Mouse (Mus musculus) NIH3T3 (cell line): Measurements from ENCODE around the gene Olfr1341.

Experiments used
- DNase-seq: peaks from one replicate; pipeline ENCODE4 v3.0.0-alpha.2; 2012; ENCODE audit warnings: low read depth

Gene Olfr1341

DNA sequence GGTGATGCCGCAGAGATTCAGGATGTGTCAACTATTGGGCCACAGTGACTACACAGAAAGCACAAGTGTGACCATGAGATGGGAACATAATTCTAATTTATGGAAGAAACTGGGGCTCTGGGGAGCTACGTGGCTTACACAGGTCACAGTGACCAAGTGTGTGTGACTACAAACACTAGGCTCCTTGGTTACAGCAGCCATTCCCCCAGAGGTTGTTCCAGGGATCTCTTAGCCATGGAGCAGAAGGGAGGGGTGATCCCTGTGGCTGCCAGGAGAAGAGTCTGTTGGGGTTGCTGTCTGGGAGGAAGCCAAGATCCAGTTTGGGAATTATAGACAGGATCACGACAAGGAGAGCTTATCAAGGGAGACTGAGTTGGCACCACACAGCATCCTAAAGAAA, at the start of gene Olfr1341:
TSS of gene Olfr1341 (plus strand) at position 301 of the 400 bp plus-strand sequence.
- no peak for DNase-seq

DNA sequence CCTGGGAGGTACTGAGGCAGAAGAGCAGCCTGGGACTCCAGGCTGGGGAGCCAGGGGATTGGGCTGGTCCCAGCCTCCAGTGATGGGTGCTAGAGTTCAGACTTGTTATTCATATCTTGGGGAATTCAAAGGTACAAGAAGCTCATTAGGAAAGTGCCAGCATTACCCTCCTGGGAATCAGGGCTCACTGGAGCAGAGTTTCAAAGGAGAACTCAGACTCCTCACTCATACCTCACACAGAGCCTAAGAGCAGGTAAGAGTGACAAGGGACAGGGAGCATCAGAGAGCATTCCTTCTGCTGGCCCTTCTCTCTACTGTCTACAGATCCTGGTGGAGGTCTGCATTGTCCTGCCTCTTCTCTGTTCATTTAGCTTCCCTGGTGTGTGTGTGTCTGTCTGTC, 44.7 kb upstream of the Olfr1341 start, which contains the start of gene Olfr62:
TSS of gene Olfr62 (plus strand) at position 301 of the 400 bp plus-strand sequence.
- no peak for DNase-seq

DNA sequence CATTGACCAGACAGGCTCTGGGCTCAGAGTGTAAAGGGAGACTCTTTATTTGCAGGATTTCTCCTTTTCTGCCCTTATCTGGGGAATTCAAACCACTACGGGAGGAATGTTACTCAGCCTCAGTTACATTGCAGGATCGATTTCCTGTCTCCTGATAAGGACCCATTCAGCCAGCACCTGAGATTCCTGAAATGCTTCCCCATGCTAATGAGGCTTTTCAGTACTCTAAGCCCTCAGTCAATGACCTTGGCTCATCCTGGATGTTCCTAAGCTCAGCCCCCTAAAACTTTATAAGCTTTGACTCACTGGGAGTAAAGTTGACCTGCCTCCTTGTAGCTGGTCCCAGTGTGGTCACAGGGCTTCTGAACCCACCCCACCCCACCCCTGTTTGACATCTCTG, 16.2 kb upstream of the Olfr1341 start:
- DNase-seq, result no peak

DNA sequence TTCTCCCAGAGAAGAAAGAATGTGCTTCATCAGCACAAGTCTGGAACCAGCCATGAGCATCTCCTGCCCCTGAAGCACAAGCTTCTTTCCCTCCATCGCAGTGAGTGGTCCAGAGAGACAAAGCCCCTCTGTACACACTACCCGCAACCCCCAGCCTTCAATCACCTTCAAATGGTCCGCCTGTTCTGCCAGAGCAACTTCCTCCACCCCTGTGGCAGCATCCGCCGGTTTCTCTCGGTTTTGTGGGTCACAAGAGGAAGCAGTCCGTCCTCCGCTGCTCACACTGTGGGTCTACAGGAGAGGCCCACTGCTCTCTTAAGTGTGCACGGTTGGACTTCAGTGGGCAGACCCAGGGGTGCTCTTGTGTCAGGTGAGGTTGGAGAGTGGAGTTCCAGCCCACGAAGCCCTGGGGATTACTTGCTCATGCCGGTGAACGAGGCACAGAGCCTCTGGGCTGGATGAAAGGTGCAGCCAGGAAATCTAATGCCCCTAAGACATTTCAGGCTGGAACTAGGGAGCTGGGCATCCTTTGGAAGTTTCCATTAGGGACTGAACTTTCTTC, 10.8 kb upstream of the Olfr1341 start, which contains the start of gene Olfr1342:
TSS of gene Olfr1342 (minus strand) at position 345 of the 562 bp plus-strand sequence.
- no peak for DNase-seq

DNA sequence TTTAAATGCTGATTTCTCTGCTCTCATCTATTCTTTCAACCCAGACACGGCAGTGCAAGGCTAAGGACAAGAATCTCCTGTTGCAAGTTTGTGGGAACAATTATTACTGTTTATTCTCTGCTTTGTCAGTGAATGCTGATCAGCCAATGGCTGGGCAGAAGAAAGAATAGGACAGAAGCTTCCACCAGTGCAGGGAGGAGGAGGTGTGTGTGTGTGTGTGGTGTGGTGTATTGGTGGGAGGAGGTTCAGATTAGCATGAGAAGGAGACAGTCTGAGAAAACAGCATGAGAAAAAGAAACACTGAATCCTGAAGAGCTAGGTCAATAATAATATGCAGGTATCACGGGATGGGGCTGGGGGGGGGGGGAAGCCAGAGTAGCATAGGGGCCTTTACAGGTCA, 9.5 kb upstream of the Olfr1341 start:
- no peak for DNase-seq

DNA sequence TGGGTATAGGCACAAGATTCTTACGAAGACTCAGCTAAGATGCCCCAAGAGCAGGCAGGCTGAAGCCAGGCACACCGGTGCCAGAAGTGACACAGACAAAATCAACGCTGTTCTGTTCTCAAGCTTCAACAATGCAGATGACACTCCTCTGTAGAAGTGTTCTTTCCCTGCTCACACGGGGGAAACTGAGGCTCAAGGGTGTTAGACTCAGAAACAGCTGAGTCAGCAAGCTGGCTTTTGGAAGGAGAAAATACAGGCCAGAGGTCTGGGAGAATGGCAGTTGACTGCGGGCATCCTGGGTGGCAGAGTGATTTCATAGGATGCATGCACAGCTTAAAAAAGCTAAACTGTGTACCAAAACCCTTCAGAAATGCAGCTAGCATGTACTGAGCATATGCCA, 4.8 kb downstream of the Olfr1341 start:
- DNase-seq, result no peak

DNA sequence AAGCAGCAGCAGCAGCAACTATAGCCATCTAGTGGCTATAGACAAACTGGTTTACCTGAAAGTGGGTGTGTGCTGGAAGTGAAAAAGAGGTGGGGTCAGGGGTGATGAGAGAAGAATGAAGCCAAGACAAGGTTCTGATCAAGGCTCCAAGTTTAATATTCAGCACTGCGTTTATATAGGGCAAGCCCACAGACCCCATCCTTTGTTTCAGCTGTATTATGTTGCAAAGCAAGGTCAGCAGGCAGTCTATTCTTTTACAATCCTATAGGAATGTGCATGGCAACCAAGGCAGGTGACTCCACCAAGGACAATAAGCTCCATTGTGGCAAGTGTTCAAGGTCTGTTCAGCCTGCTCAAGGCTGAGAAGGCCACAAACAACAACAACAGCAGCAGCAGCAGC, 8.3 kb downstream of the Olfr1341 start:
- DNase-seq, result no peak

DNA sequence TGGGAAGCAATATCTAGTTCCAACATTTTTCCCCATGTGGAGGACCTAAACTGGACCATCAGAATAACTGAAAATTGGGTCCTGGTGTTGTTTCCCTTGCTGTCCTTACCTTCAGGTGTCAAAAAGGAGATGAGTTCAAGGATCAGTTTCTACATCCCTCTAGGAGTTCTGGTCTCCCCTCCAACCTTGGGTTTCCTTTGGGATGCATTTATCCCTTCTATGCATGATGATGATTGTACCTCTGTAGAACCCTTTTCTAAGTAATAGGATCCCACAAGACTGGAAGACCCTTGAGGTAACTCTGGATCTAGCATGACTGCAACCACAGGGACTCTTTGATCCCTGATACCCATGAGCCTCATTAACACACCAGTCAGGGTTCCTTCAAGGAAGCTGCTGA, 16.5 kb downstream of the Olfr1341 start, which contains the start of gene Olfr1340:
TSS of gene Olfr1340 (plus strand) at position 301 of the 400 bp plus-strand sequence.
- no peak for DNase-seq

DNA sequence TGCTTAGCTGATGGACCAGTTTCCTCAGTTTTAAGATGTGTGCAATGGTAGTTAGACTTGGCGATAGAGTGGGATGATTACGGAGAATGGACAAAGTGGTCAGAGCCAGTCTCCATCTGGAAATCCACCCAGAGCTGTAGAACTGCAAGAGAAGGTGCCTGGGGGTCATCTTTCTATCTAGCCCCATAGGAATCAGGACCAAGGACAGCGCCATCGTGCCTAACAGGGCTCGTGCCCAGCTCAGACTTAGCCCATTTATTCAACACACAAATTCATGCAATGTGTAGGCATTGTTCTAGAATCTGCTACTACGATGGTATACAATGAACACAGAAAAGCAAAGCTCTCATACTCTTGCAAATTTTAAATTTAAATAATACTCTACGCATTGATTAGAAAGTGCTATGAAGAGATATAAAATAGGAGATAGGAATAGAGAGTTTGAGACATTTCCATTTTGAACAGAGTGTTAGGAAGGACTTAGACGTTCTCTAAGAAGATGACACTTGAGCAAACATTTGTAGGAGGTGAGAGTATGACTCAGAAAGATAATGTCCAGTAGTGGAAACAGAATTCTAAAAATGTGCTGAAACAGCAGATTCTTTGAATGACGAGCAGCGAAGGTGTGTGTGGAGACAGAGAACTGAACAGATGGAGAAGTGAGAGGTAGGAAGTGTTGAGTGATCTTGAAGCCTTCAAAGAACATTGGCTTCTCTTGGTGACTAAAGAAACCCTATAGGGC, 18.6 kb downstream of the Olfr1341 start:
- peak; percentile 76 for DNase-seq

DNA sequence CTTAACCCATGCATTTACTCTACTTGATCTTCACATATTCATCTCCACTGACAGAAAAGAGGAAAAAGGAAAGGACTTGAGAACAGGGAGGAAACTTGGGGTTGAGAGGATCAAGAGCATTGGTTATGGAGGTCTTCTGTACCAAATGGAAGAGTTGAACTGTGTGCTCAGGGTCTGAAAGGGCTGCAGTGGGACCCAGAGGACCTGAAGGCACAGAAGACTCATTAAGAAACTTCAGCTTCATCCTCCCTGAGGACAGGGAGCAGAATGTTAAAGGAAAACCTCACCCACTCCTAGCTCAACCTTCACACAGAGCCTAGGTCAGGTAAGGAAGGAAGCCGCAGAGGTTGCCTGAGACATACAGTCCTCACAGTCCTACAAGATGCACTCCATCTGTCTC, 28.6 kb downstream of the Olfr1341 start, which contains the start of gene Olfr1339:
TSS of gene Olfr1339 (plus strand) at position 301 of the 400 bp plus-strand sequence.
- DNase-seq, result no peak

DNA sequence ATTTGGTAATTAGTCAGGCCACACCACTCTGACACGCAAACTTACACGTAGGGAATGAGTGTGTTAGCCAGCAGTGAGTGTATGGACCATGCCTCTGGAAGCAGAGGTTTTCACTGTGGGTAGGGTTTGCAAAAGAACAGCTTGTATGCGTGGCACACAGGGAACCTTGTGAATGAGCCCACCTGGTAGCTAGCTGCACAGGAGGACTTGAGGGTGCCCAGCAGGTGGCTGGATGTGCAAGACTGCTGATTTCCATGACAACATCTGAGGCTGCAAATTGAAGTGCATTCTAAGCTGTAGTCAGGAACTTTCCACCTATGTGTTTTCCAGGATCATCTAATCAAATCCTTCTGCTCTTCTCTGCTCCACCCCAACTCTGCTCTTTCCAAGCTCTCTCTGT, 36.3 kb downstream of the Olfr1341 start:
- no peak for DNase-seq

DNA sequence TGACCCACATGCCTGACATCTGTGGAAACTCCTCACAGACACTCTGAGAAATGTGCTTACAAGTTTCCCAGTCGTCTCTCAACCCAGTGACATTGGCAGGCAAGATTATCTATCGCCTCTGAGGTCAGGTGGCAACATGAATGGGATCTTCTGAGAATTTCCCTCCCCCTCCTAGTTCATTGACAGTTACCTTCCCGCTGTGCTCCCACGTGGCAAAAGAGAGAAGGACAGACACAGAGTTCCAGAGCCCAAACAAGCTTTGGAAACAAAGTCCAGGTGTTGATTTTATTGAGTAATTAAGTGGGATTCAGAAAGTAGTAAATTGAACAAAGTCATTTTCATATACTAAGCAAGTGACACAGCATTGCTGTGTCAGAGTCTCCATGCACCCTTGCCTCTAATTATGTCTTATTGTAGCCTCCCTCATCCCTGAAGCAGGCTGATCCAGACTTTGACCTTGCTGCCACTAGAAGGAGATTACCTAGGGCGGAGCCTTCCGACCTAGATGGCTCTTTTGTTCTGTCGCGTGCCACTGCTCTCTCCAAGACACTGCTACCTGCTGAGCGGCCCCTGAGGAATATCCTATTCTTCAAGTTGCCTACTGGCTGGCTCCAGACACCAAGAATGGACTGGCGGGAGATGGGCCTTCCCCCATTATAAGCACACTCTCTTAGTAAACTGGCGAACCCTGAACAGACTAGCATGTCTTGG, 37.8 kb downstream of the Olfr1341 start:
- no peak for DNase-seq

DNA sequence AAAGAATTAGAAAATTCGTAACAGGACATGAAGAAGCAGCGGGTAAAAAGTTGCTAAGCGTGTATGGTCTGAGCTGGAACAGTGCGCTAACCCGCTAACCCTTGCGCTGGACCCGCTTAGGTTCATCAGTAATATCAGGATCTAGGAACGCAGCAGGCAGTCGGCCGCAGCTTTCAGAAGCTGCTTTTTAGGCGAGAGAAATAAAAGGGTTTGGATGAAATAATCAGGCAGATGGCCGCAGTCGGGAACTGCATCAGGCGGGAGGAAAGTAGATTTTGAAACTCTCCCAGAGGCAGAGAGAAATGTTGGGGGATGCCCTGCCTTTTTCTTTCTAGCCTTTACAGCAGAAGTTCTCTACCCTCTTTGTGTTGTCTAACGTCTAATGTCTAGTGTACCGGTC, 38.6 kb downstream of the Olfr1341 start:
- DNase-seq, result no peak

DNA sequence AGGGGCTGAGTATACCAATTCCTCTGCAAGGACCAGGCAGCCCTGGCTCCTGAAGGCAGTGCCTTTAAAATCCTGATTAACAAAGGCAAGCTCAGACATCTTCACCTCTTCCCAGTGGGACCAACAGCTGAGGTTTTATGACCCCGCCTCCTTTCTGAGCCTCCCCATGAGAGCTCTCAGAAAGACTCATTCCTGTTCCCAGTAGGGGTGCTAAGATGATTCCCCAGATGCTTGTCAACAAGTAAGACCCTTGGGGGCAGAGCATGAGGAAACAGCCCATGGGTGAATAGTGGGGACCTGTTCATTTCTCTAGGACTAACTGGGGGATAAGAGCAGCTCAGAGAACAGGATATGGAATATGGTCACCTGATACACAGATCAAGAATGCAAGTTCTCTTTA, 55.3 kb downstream of the Olfr1341 start, which contains the start of gene Olfr1338:
TSS of gene Olfr1338 (minus strand) at position 101 of the 400 bp plus-strand sequence.
- DNase-seq, result no peak
